Mouse (Mus musculus): ENCODE data around the gene Gabrb1.

DNA sequence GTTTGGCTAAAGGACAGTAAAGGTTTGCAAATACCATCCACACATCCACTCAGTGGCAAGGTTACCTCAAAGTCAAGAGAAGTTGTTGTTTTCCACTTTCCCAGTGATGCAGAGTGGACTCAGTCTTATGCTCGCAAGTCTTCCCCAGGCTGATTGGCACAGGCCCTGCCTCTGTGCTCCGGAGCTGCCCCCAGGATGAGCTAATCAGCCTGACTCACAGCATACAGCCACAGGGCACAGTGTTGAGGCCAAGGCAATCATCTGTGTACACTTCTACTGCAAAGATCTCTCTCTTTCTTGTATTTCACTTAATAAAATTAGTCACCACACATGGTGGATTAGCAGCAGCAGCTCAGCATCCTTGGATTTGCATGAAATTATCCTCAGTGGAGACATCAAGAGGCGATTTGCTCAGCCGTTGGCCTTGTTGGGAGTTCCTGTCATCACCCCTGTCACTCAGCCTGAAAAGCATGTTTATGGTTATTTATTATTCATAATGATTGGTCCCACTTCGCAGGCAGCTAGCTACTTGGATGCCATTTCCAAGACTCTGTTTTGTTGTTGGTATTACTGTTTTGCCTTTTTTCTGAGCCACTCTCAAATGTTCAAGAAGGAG is 297.3 kb downstream of the Gabrb1 start:
- TF ChIP-seq POLR2A (IDR thresholded peaks at IDR 0.05; ENCODE audit: low read depth, low read length) (no peak), CTCF (IDR thresholded peaks at IDR 0.05; ENCODE audit: extremely low read depth, insufficient read depth, insufficient read length, insufficient replicate concordance) (no peak)

Measured in spleen, adult 2 months (tissue).